In the genomic region with DNA sequence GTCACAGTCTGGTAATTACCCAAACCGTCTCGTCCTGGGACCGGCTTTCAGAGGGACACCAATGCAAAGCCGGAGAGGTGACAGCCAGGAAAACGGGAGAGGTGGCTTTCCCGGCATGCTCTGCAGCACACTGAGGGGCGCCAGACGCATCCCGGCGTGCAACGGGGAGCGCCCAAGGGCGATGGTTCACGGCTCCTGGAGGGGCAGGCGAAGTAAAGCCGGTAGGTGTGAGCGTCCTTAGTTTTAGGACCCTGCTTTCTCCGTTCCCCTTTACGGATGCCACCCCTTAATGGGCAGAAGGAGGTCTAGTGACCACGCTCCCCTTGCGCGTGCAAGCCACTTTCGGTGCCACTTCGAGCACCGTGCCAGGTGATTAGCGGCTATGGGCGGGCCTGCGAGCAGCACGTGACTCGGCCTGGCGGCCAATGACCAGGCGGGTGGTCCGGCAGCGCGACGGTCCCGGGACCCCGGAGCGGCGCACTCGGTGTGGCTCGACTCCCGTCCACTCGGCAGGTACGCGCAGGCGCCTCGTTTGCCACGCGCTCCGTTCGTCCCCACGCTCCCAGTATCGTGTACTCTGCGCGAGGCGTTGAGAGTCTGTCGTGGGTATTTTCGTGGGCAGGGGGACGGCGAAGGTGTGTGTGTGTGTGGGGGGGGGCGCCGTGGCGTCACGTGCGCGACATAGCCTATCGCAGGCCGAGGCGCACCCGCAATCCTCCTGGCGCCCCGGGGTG, we compare ENCODE assay signal across 8 mouse cellular contexts. TPM values are rescaled to one million over a fixed set of nuclear protein-coding genes. Genes with fewer than 3 reads are reported as not detected.
DNase-seq lines count a peak whose midpoint lies in the region; ATAC-seq lines count a peak whose summit lies in the region.

No protein-coding gene starts in this region.

- H3K4me3 ChIP-seq in intestine, embryonic 15.5 days (replicated peaks) = peak overlapping the region; percentile 57

- under 1% methylated on average over 73 of the region's 73 CpGs for WGBS in intestine, embryonic 15.5 days

- ATAC-seq in intestine, embryonic 15.5 days = peak; percentile 88

- 0 out of 2 replicates have a peak, but pooled peaks cover 7% of the 10 kb centered on the region for H3K4me1 ChIP-seq in intestine, embryonic 15.5 days (replicated peaks)

- intact Hi-C loops in gastrocnemius, postnatal 36 days (cut with DNase I) = no loop called here
- intact Hi-C loops in left cerebral cortex, postnatal 36 days (cut with DNase I) = loop anchor here (2.0 to 5.0 kb wide), 3 partner anchors 24 to 75 kb away; a partner anchor contains a TSS

- no peaks in the 10 kb centered on the region for H3K9me3 ChIP-seq in intestine, embryonic 15.5 days

- H3K27me3 ChIP-seq in intestine, embryonic 15.5 days (replicated peaks) = no peaks in the 10 kb centered on the region

- H3K36me3 ChIP-seq in intestine, embryonic 15.5 days = no peaks in the 10 kb centered on the region

- peak overlapping the region; percentile 57 for H3K9ac ChIP-seq in intestine, embryonic 15.5 days

- H3K27ac ChIP-seq in intestine, embryonic 15.5 days = peak overlapping the region; percentile 45

- DNase-seq in adrenal gland, postnatal 14 days = peak; percentile 77
- DNase-seq in embryo, embryonic 11.5 days (ENCODE audit: low read depth, low spot score) = peak; percentile 46
- DNase-seq in gastrocnemius, postnatal 36 days = peak; percentile 55 to 66
- DNase-seq in left cerebral cortex, postnatal 36 days (ENCODE audit: low spot score in 2 of 2) = peak; percentile 78 to 79
- peak; percentile 71 for DNase-seq in mesoderm, embryonic 11.5 days (ENCODE audit: low read depth, low spot score)
- peak; percentile 51 to 52 for DNase-seq in right cerebral cortex, postnatal 36 days (ENCODE audit: low spot score in 2 of 2)
- peak; percentile 43 to 57 for DNase-seq in urinary bladder, postnatal 36 days (ENCODE audit: low spot score in 2 of 2)

- peak overlapping the region; percentile 99 for H3K4me2 ChIP-seq in intestine, embryonic 15.5 days (replicated peaks)

RNA-seq across cellular contexts. Expression of a gene that starts 24.5 kb away (rescaled TPM):
- 46.9 and 56.9 TPM in 2 replicates for total RNA-seq in adrenal gland, postnatal 14 days (2021)
- 10 to 100 TPM; 21.7 to 34.1 TPM for total RNA-seq in gastrocnemius, postnatal 36 days (2021)
- 20.3 and 23.7 TPM in 2 replicates for polyA plus RNA-seq in intestine, embryonic 15.5 days (2015; fragmentation: Nextera tagmentation; extraction: Ambion mirVana)
- total RNA-seq in left cerebral cortex, postnatal 36 days (2021) = 10 to 100 TPM; 56.2 to 74.1 TPM

Comparison
In these comparisons a context has a peak if more than half of its experiments do, and no peak if none do; other contexts are left out.
1. Peak in every context shown above with its lines: DNase-seq, ATAC-seq, H3K4me3 ChIP-seq and H3K27ac ChIP-seq.